Mouse (Mus musculus) stomach, embryonic 16.5 days (tissue): ENCODE measurements at regions not wholly inside any gene's neighbourhood (a gene's known extent, or its start where the extent isn't known, plus 50 kb on each side); places are given as distances from the start of the nearest gene placed in this dataset.

Experiments
- ATAC-seq: fragments of 200-750 bp; cut with Nextera tagmentation; 2 replicates; pipeline ENCODE4 v1.8.0; 2017; ENCODE audit warnings: moderate number of reproducible peaks, moderate TSS enrichment; ENCODE audit not compliant: insufficient read depth, low FRiP score
- H3K27ac ChIP-seq: fragments of 300-500 bp; sonication (generic); 2 replicates; pipeline ENCODE4 v1.5.1; 2014; ENCODE audit warnings: low read length
- H3K27me3 ChIP-seq: fragments of 300-500 bp; sonication (generic); 2 replicates; pipeline ENCODE4 v1.6.1; 2014; ENCODE audit warnings: low read length, control low read depth, mixed read lengths; ENCODE audit not compliant: control insufficient read depth, insufficient read depth
- H3K36me3 ChIP-seq: fragments of 300-500 bp; sonication (generic); 2 replicates; pipeline ENCODE4 v1.6.1; 2014; ENCODE audit warnings: low read length; ENCODE audit not compliant: control insufficient read depth, insufficient read depth
- H3K4me1 ChIP-seq: fragments of 300-500 bp; sonication (generic); 2 replicates; pipeline ENCODE4 v1.6.1; 2014; ENCODE audit warnings: low read length, control low read depth, mixed read lengths; ENCODE audit not compliant: control insufficient read depth, insufficient read depth
- H3K4me2 ChIP-seq: fragments of 300-500 bp; sonication (generic); 2 replicates; pipeline ENCODE4 v1.6.1; 2014; ENCODE audit warnings: low read depth, low read length, mixed read lengths
- H3K4me3 ChIP-seq: fragments of 300-500 bp; sonication (generic); replicated peaks from 2 replicates; pipeline ENCODE4 v1.5.1; 2014; ENCODE audit warnings: mild to moderate bottlenecking, low read length
- H3K9ac ChIP-seq: fragments of 300-500 bp; sonication (generic); 2 replicates; pipeline ENCODE4 v1.6.1; 2014; ENCODE audit warnings: low read length
- H3K9me3 ChIP-seq: fragments of 300-500 bp; sonication (generic); replicated peaks from 2 replicates; pipeline ENCODE4 v1.6.1; 2016; ENCODE audit warnings: low read length, control low read depth; ENCODE audit not compliant: control insufficient read depth
- WGBS: fragments of 180-500 bp; shearing (Covaris S2); extraction: QIAGEN DNeasy Blood & Tissue Kit; methylation state at CpG from one replicate; pipeline ENCODE4 v1.1.7; 2014; 5-methylcytosine and 5-hydroxymethylcytosine counted together

- Histone ChIP-seq H3K9me3 (no peaks in the 10 kb centered on the region), H3K9ac (no peak overlapping the region), H3K4me1 (no peaks in the 10 kb centered on the region), H3K4me3 (no peak overlapping the region), H3K4me2 (no peak overlapping the region), H3K27ac (no peak overlapping the region), H3K36me3 (no peaks in the 10 kb centered on the region), H3K27me3 (no peaks in the 10 kb centered on the region)
- 75% methylated on average over 4 of the region's 4 CpGs for WGBS
- no peak for ATAC-seq
Measured at GRCm38 (mm10) chr19:27498278-27498677, 68.7 kb upstream of the Pum3 start.

- Histone ChIP-seq H3K27me3 (no peaks in the 10 kb centered on the region), H3K4me2 (no peak overlapping the region), H3K4me1 (no peaks in the 10 kb centered on the region), H3K9ac (no peak overlapping the region), H3K9me3 (no peaks in the 10 kb centered on the region), H3K36me3 (no peaks in the 10 kb centered on the region), H3K4me3 (no peak overlapping the region), H3K27ac (no peak overlapping the region)
- no peak for ATAC-seq
- 75% methylated on average over 8 of the region's 8 CpGs for WGBS
Measured at GRCm38 (mm10) chr19:27492468-27492867, 62.8 kb upstream of the Pum3 start.

GRCm38 (mm10) chr19:27491873-27492272 lies 62.2 kb upstream of the Pum3 start:
- H3K9me3 ChIP-seq: no peaks in the 10 kb centered on the region
- H3K4me2 ChIP-seq: no peak overlapping the region
- 85% methylated on average over 5 of the region's 5 CpGs for WGBS
- H3K4me1 ChIP-seq: no peaks in the 10 kb centered on the region
- no peak overlapping the region for H3K27ac ChIP-seq
- no peak overlapping the region for H3K4me3 ChIP-seq
- H3K36me3 ChIP-seq: no peaks in the 10 kb centered on the region
- no peaks in the 10 kb centered on the region for H3K27me3 ChIP-seq
- no peak overlapping the region for H3K9ac ChIP-seq
- no peak for ATAC-seq

- 82% methylated on average over 4 of the region's 4 CpGs for WGBS
- H3K36me3 ChIP-seq: no peaks in the 10 kb centered on the region
Measured at GRCm38 (mm10) chr19:27489053-27489452, 59.4 kb upstream of the Pum3 start.

More at GRCm38 (mm10) chr19:27489053-27489452, 59.4 kb upstream of the Pum3 start:
- Histone ChIP-seq H3K9ac (no peak overlapping the region), H3K4me1 (no peaks in the 10 kb centered on the region), H3K27me3 (no peaks in the 10 kb centered on the region), H3K9me3 (no peaks in the 10 kb centered on the region), H3K27ac (no peak overlapping the region), H3K4me3 (no peak overlapping the region), H3K4me2 (no peak overlapping the region)
- no peak for ATAC-seq
